Mouse (Mus musculus) intestine, embryonic 15.5 days (tissue): ENCODE data around the gene Zfp319. TPM values are rescaled to one million over a fixed set of nuclear protein-coding genes. Genes with fewer than 3 reads are reported as not detected.

Source experiments
- ATAC-seq: fragments of 200-750 bp; cut with Nextera tagmentation; 2 replicates; pipeline ENCODE4 v1.8.0; 2017; ENCODE audit warnings: moderate TSS enrichment, moderate library complexity
- H3K27ac ChIP-seq: fragments of 300-500 bp; sonication (generic); 2 replicates; pipeline ENCODE4 v1.5.1; 2015; ENCODE audit warnings: mild to moderate bottlenecking, inconsistent platforms
- H3K27me3 ChIP-seq: fragments of 300-500 bp; sonication (generic); replicated peaks from 2 replicates; pipeline ENCODE4 v1.6.1; 2015; ENCODE audit warnings: inconsistent platforms
- H3K36me3 ChIP-seq: fragments of 300-500 bp; sonication (generic); 2 replicates; pipeline ENCODE4 v1.6.1; 2015; ENCODE audit warnings: inconsistent platforms
- H3K4me1 ChIP-seq: fragments of 300-500 bp; sonication (generic); replicated peaks from 2 replicates; pipeline ENCODE4 v1.6.1; 2015; ENCODE audit warnings: inconsistent platforms
- H3K4me2 ChIP-seq: fragments of 300-500 bp; sonication (generic); replicated peaks from 2 replicates; pipeline ENCODE4 v1.6.1; 2015; ENCODE audit warnings: mild to moderate bottlenecking, inconsistent platforms
- H3K4me3 ChIP-seq: fragments of 300-500 bp; sonication (generic); replicated peaks from 2 replicates; pipeline ENCODE4 v1.5.1; 2015; ENCODE audit warnings: inconsistent platforms
- H3K9ac ChIP-seq: fragments of 300-500 bp; sonication (generic); 2 replicates; pipeline ENCODE4 v1.6.1; 2015; ENCODE audit warnings: inconsistent platforms
- H3K9me3 ChIP-seq: fragments of 300-500 bp; sonication (generic); 2 replicates; pipeline ENCODE4 v1.6.1; 2016; ENCODE audit warnings: inconsistent platforms
- WGBS: fragments of 180-500 bp; shearing (Covaris S2); methylation state at CpG from one replicate; pipeline ENCODE4 v1.1.7; 2015; 5-methylcytosine and 5-hydroxymethylcytosine counted together
- polyA plus RNA-seq: library from polyadenylated mRNA; unstranded; fragments of >200 nt; fragmentation: Nextera tagmentation; extraction: Ambion mirVana; gene quantifications from 2 replicates; pipeline ENCODE4 v1.2.1, GENCODE M21; 2015

Zfp319 gene
- polyA plus RNA-seq, 1 experiment from 2014 or later: 5.9 TPM

DNA sequence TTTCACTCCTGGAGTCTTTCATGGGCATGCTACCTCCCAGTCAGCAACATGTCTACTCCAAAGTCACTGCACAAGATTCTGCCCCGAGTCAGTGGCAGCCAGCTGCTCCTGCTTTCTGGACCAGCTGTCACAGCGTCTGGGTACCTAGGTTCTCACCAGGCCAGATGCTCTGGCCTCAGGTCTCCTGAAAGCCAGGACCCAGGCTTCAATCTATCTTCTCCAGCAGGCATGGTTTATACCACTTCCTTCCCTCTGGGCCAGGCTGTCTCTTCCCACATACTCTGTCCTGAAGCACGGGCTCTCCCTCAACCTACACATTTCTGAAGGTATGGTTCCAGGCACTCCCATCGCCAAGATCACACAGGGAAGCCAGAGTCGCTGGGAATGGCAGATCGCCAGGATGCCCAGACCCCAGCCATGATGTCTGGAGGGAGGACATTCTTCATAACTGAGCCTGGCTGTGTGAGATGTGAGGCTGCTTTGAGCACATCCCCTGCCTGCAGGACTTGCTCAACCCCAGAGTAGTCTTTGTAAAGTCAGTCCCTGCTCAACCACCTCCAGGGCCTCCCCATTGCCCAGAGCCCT is 42.6 kb downstream of the Zfp319 start:
- Histone ChIP-seq H3K9me3 (no peaks in the 10 kb centered on the region), H3K4me2 (no peak overlapping the region), H3K27me3 (no peaks in the 10 kb centered on the region), H3K27ac (no peak overlapping the region), H3K36me3 (no peaks in the 10 kb centered on the region), H3K9ac (no peak overlapping the region), H3K4me3 (no peak overlapping the region), H3K4me1 (0 out of 2 replicates have a peak, but pooled peaks cover 5% of the 10 kb centered on the region)
- WGBS: 59% methylated on average over 6 of the region's 6 CpGs
- no peak for ATAC-seq

DNA sequence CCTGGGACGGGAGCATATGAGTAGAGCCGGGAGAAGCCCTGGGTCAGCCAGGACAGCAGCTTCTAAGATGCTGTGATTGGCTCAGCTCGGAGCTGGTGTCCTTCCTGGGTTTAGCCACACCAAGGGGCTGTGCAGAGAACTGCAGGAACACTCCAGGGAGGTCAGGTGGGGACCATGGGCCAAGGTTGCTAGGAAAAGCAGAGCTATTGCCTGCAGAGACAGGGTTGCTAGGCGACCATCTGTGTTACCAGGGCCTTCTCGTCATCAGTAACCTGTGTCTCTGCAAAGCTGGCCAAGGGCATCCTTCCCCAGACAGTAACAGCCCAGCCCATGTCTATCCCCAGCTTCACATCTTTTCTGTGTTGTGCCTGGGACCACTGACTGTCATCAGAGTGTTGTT is 50.3 kb downstream of the Zfp319 start:
- no peak overlapping the region for H3K4me3 ChIP-seq
- no peaks in the 10 kb centered on the region for H3K9me3 ChIP-seq
- H3K4me1 ChIP-seq: 0 out of 2 replicates have a peak, but pooled peaks cover 2% of the 10 kb centered on the region
- H3K9ac ChIP-seq: no peak overlapping the region
- H3K27me3 ChIP-seq: no peaks in the 10 kb centered on the region
- no peak for ATAC-seq
- 47% methylated on average over 5 of the region's 5 CpGs for WGBS
- no peaks in the 10 kb centered on the region for H3K36me3 ChIP-seq
- H3K27ac ChIP-seq: no peak overlapping the region
- H3K4me2 ChIP-seq: no peak overlapping the region

Other genes starting within 250 kb of the Zfp319 start
- 28.6 and 31.3 TPM in 2 replicates for gene Kifc3, start 129.1 kb downstream of the Zfp319 start, polyA plus RNA-seq
- gene Cngb1, start 25.4 kb downstream of the Zfp319 start, polyA plus RNA-seq: 0.73 and 0.94 TPM in 2 replicates
- gene Tepp, start 21.4 kb downstream of the Zfp319 start, polyA plus RNA-seq: 0.37 TPM in 1 of 2 replicates, not detected in the other
- 40.1 and 41.2 TPM in 2 replicates for gene Usb1, start 334 bp upstream of the Zfp319 start, polyA plus RNA-seq
- gene Mmp15, start 20.3 kb upstream of the Zfp319 start, polyA plus RNA-seq: 13.8 and 14.8 TPM in 2 replicates
- 114 and 123 TPM in 2 replicates for gene Cfap20, start 102.9 kb upstream of the Zfp319 start, polyA plus RNA-seq
- 10.5 and 11.5 TPM in 2 replicates for gene Csnk2a2, start 158.1 kb upstream of the Zfp319 start, polyA plus RNA-seq
- gene Ccdc113, start 202.1 kb upstream of the Zfp319 start, polyA plus RNA-seq: 0.18 and 0.21 TPM in 2 replicates
- not detected in 2 replicates for gene Prss54, start 244.4 kb upstream of the Zfp319 start, polyA plus RNA-seq